Mouse (Mus musculus) layer of hippocampus, postnatal 10 days (tissue): Measurements from ENCODE around the gene Camk1g. TPM values are rescaled to one million over a fixed set of nuclear protein-coding genes. Genes with fewer than 3 reads are reported as not detected.

Source experiments
- DNase-seq, 2 experiments: peaks; one replicate each; pipeline ENCODE4 v3.0.0; 2021; ENCODE audit warnings: low spot score in 2 of 2
- total RNA-seq, 2 experiments: library from RNA; stranded (reverse); gene quantifications; 2 replicates each; pipeline ENCODE4 v1.2.3; 2021

The Camk1g gene
- total RNA-seq, 2 experiments from 2014 or later, result 39.3 to 40.3 TPM

DNA sequence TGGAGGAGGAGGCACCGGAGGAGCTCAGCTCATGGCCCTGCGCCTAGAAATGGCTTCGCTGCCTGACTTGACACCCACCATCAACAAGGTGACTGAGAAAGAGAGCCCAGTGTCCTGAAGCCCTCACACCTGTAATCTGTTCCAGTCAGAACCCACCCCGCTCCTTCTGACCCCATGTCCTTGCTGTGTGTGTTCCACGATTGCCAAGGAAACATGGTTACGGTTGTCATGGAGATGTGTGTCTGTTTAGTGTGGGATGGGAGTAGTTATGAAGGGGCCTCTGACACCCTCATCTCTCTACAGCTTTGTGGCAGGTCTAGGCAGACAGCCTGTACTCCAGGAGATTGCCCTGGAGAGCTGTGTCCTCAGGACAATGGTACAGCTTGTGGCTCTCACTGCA lies 35.6 kb downstream of the Camk1g start:
- no peak for DNase-seq

DNA sequence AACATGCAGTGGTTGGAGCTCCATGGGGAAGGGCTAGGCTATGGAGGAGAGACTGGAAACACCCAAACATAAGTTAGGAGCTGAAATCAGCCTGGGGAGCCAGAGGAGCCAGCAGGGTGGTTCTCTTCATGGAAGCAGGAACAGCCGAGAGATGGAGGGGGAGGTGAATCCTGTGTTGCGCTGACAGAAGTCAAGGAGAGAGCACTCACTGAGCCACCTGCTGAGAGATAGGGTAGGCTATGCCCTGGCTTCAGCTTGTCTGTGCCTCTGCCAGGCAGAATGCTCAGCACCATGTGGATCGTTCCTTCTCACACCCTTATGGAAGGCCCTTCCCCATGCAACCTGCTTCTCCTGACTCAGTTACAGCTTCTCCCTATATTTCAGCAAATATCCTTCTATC lies 36.3 kb downstream of the Camk1g start:
- no peak for DNase-seq

DNA sequence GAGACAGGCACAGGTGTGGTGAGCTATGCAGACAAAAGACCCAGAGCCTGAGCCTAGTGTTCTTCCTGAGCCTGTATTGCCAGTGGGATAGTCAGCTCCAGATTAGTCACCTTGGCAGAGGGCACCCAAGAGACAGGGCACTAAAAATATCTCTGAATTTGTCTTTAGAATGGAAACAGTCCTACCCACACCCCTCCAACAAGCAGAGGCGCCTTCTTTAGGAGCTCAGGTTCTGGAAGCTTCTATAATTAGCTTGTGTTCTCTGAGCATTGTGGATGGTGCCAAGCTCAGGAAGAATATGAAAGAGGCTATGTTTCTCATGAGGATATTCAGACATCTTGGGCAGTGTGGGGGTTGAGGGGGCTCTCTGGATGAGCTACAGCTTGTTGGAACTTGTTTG lies 37.4 kb downstream of the Camk1g start:
- DNase-seq, result no peak

DNA sequence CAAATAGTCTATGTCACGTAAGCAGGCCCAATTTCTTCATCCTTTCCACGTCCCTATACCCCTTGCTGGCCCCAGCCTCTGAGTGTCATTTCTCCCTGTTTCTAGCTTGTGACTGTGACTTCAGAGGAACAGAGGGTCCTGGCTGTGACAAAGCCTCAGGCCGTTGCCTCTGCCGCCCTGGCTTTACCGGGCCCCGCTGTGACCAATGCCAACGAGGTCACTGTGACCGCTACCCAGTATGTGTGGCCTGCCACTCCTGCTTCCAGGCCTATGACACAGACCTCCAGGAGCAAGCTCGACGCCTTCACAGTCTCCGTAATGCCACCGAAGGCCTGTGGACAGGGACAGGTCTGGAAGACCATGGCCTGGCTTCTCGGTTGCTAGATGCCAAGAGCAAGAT lies 38.1 kb downstream of the Camk1g start:
- DNase-seq, result no peak

DNA sequence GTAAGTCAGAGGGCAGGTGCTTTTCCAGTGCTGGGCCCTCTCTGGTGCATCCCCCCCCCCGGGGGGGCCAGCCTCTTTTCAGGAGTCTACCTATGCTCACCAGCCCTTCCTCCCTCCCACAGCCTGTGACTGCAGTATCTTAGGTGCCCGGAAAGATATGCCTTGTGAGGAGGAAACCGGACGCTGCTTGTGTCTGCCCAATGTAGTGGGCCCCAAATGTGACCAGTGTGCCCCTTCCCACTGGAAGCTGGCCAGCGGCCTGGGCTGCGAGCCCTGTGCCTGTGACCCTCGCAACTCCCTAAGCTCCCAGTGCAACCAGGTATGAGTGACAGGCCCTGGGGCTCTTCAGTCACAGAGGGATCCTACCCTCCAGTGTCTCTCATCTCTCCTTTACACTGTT lies 39.5 kb downstream of the Camk1g start:
- no peak for DNase-seq

DNA sequence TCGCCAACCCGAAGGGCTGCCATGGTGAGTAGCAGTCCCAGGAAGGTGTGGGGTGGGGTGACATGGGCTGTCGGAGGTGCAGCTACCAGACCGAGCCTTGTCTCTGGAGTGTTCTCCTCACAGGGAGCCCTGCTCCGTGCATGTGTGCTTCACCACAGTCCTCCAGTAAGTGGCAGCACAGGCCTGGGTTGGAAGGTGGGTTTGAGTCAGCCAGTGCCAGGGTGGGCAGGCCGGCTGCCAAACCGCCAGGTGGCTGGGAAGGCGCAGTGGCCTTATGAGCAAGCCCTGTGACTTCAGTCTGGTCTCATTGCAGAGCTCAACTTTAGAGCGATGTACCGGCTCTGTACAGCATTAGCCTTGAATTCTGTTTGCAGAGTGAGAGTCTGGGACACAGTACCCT lies 39.9 kb downstream of the Camk1g start:
- peak; percentile 94 to 95 for DNase-seq

DNA sequence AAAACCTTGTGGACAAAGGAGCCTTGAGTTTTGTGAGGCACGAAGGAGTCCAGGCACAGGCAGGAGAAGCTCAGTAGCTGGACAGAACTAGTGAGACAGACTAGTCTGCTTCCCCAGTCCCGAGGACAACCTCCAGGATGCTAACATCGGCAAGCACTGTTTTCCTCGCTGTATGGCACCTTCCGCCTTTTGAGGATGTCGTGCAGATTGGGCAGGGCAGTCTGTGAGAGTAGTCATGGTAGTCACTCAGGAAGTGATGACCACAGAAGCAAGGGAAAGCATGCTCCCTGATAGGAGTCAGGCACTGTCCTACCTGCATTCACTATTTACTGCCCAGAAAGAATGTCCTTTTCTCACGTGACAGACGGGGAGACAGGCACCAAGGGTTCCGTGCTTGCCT lies 40.5 kb downstream of the Camk1g start:
- DNase-seq, result no peak

DNA sequence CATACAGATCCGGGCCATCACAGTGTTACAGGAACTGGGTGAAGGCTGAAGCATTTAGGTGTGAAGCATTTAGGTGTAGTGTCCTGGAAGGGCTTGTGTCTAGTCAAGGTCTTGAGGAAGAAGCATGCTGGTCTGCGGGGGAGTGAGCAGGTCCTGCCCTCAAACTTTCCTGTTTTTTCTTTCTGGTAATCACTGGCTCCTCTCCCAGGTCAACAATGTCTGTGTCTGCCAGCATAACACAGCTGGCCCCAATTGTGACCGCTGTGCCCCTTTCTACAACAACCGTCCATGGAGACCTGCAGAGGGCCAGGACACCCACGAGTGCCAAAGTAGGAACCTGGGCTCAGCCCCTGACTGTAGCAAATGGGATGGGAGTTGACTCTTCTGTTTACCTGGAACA lies 42.4 kb downstream of the Camk1g start:
- no peak for DNase-seq

DNA sequence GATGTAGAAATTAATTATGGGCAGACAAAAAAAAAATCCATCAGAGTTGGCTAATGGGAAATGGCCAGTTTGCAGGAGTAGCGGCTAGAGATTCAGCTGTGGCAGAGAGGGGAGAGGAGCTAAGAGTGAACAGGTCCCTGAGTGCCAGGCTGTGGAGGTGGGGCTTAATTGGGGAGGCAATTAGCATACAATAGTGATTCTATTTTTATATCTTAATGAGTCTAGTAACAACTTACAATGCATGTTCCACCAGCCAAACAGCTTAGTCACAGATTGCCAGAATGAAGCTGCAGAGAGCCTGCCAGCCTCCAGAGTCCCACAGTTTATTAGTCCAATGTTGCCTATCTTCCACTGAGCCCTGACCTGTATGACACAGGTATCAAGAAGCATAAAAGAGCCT lies 42.9 kb downstream of the Camk1g start:
- DNase-seq, result no peak

DNA sequence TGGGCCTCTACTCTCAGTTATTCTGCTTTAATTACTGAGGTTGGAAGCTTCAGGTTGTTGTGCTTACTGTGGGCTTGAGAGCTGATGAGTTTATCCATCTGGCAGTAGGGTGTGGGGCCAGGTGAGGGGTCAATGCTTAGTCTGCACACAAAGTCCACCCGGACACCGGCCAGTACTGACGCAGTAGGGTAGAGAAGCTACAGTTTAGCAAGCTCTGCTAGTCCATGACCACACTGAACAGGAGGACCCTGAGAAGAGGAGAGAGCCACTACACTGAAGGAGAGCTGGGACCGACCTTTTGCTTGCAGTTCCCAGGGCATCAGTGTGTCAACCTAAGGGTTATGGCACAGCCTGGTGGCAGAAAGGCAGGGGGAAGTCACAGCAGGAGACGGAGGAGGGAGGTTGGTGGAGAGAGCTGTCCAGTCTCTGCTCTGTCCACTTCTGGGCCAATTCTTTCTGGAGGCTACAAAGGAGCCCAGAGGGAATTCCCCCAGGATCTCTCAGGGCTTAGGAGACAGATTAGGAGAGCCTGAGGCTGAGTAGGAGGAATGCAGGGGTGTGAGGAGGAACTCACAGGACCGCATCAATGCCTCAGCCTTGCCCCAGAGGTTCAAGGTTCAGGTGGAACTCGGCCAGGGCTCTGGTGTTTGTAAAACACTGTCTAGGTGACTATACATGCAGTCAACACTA lies 43.5 kb downstream of the Camk1g start:
- no peak for DNase-seq

DNA sequence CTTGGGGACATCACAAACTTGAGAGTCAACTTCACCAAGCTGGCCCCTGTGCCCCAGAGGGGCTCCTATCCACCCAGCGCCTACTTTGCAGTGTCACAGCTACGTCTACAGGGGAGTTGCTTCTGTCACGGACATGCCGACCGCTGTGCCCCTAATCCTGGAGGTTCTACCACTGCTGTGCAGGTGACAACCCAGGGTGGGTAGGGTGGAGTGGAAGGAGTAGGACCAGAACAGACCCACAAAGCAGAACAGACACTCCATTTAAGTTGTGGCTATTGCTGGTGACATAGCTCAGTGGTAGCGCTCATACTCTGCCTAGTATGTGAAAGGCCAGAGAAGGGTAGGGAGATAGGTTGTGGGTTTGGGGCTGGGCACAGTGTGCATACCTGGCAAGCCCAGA lies 44.2 kb downstream of the Camk1g start:
- no peak for DNase-seq

DNA sequence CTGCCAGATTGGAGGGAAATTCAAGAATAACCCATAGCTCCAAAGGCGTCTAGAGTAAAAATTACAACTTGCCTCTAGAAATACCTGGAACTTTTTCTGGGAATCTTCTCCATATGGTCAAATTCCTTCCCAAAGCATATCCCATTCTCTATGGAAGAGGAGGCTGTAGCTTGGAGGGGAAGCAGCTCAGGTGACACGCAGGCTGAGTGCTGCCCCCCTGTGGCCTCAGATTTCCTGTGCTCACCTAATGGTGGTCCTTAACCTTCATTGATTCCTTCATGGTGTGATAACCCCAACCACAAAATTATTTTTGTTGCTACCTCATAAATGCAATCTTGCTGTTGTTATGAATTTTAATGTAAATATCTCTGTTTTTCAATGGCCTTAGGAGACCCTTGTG lies 45.9 kb downstream of the Camk1g start:
- DNase-seq, result peak; percentile 58 to 72

DNA sequence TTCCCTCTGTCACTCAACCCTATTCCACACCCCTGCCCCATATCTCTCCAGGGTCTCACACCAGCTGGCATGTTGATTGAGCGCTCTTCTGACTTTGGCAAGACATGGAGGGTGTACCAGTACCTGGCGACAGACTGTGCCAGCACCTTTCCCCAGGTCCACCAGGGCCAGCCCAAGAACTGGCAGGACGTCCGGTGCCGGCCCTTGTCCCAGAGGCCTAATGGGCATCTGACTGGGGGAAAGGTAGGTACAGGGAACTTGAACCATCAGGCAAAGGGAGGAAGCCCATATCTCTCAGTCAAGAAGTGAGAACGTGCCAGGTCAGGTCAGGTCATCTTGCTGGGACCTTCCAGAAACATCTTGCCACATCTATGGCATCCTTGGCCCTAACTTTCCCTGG lies 46.4 kb downstream of the Camk1g start:
- DNase-seq, result no peak

DNA sequence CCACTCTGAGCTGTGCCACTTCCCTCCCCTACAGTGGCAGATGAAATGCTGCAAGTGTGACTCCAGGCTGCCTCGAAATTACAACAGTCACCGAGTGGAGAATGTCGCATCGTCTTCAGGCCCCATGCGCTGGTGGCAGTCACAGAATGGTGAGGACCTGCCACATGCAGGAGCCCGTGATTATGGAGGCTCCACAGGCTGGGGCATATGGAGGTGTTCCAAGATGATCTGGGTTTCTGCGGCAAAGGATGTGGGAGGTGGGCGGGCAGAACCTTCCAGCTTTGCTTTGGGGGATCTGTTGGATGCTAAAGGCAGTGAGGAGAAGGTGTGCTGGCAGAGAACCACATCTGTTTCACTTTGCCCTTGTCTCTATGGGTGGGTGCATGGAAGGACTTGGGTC lies 49.7 kb downstream of the Camk1g start:
- DNase-seq, result no peak

DNA sequence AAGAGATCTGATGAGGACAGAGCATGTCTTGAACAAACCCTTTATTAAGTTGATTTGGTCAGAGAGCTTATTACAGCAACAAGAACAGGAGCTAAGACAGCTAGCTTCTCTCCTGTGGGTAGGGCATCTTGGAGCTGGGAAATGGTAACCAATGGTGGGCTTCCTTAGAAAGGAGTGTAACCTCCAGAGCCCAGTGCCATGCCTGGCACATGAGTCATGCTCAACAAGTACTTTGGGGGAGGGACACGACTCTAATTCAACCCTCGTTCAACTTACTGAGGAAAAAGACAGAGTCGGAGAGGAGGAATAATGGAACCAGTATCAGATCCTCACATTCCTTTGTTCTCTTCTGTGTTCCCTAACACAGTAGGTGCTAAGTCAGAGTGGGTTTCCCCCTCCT lies 50.4 kb downstream of the Camk1g start:
- no peak for DNase-seq

DNA sequence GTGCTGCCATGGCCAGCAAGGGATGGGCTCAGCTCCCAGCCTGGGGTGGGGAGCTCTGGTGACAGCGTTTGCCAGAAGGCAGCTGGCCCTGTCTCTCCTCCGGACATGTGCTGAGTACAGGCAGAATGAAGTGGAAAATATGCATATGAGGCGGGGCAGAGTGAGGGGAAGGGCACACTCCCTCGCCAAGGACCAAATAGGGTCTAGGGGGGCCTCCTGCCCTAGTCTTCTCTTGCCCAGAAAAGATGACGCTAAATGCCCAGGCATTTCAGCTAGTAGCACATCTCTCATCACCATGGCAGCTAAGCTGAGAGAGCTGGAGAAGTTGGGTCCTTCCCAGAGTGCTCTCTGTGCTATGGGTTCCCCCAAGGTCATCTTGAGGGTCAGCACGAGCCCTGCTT lies 52.9 kb downstream of the Camk1g start:
- peak; percentile 46 to 67 for DNase-seq

DNA sequence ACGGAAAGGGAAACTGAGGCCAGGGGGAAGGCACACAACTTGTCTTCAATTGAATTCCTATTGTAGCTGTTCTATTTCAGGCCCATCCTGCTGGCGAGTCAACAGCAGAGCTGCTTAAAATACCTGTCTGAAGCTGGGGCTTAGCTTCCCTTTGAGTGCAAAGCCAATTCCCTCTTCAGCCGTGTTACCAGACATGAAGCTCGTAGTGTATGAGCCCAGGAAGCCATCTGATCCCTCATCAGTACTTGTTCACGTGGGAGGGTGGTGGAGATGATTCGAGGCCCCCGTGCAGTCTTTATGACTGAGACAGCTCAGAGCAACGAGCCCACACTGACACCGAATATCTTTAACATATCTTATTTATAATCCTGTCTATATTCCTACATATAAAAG lies 53.7 kb downstream of the Camk1g start:
- no peak for DNase-seq

DNA sequence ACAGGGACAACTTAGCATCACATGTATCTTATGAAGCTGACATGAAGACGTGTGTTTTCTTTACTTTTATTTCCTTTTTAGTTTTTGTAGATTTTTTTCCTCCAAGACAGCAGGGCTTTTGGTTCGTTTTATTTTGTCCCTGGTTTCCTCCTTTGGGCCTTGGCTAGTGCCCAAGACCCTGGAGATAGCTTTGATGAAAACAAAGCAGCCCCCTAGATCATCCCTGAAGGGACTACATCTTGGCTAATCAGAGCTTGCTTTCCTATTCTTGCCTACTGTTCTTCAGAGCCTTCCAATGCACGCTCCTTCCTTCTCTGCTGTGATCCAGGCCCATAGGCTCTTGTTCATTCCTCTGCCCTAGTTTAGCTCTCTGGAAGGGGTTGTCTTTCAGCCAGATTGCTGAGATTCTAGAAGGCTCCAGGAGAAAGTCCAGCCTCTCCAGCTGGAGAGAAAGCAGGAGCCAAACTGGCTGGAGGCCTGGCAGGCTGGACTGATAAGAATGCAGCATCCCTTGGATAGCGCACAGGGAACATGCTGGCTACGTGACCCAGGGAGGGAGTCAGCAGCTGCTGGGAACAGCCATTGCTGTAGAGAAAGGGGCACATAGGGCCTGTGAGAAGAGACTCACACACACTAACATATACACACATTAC lies 54.3 kb downstream of the Camk1g start:
- peak; percentile 51 to 58 for DNase-seq

DNA sequence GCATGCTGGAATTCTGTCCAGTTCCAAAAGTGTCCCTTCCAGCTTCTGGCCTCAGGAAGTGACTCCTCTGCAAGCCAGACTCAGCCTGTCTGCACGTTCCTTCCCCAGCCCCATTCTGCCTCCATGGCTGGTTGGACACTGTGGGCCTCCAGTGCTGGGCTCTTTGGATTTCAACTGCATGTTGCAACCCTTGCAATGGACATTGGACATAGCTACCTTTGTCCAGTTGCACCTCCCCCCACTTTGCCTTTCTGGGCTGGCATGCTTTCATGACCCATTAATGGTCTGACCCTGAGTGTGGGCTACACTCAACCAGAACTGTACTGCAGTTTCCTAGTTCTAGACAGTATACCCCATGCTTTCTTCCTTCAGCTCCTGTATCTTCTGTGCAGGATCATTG lies 58.5 kb downstream of the Camk1g start:
- no peak for DNase-seq

DNA sequence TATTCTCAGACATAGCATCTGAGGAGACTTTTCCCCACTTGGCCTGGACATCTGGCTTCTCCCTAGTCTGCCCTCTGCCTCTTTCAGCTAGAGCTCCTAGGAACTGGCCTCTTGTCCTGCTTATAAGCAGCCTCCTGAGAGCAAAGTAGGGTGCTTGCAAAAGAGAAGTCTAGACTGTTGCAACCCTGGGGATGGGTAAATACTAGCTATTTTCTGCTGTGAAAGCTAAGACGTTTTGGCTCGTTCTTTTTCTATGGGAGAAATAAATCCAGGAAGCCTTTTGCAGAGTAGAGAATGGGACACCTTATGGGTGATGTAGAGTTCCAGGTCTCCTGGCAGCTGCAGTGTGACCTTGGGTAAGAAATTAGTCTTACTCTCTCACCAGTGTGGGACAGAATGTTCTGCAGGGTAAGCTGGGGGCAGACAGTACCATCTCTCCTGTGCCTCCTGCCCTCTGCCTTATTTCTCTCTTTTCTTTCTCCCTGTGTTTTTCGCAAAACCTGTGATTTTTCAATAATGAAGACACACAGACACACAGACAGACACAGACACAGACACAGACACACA lies 59.5 kb downstream of the Camk1g start:
- DNase-seq, result no peak

DNA sequence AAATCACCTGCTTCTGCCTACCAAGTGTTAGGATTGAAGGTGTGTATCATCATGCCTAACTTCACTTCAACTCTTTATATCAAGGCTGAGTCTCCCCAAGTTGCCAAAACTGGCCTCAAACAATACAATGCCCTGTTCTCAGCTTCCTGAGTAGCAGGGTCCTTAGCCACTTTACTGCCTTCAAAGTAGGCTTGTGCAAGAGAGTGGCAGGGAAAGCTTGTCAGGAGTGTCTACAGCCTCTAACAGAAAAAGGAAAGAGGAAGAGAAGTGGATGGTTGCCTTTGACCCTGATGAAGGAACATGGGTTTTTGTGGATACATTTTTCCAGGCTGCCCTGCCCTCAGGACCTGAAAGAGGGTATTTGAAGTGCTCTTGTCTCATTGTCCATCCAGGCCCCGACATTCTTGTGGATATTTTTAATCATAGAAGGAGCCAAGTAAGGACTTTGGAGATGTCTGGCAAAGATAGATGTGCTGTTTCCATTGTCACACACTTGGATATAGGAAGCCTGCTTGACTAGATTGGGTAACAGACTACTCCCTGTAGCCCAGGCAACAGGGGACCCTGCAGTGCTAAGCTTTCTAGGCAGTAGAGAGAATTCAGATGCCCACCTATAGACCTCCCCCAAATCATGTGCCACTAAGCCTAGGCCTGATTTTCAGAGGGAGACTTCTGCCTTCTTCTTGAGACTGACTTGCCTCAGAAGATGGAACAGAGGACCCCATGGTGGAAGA lies 60.1 kb downstream of the Camk1g start:
- no peak for DNase-seq

DNA sequence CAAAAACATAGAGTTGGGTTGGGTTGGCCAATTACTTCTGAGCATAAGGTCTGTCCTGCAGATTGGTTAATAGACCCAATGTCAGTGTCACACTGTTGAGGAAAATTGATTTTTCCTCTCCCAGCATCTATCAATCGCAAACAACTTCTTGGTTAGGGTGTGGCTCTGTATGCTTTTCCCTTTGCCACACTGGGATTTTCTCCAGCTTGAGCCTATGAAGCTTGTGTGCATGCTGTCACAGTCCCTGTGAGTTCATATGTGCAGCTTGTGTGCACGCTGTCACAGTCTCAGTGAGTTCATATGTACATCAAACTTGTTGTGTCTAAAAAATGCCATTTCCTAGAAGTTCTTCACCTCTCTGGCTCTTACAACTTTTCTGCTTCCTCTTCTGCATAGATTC lies 63.3 kb downstream of the Camk1g start:
- no peak for DNase-seq
